ENCODE assay signal across 1 mouse cellular context in the genomic region with DNA sequence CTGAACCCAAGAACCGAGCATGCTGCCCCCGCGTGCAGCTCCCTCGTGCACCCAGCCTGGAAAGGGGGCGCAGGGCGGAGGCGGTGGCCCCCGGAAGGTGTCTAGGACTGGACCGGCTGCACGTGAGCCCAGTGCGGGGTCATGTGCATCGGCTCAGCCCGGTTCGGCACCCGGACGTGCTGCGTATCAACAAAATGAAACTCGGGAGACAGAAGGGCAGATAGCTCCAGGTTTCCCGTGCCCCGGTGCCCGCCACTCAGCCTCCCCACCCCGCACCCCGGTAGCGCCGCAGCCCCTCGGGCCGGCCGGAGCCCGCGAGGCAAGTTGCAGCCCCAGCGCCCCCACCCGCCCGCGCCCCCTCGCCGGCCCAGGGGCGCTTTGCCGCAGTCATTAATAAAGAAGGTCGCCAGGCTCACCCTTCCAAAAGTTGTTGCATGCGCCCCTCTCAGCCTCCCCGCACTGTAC.
TF ChIP-seq lines count a peak whose summit lies in the region.

No protein-coding gene starts in this region.

TF ChIP-seq in myocyte, 11 proteins besides CTCF, POLR2A, EP300 and RAD21 (continued from another document):
- TF ChIP-seq SRF (IDR thresholded peaks at IDR 0.05; ENCODE audit: control insufficient read depth, insufficient read length, low read depth) (no peak), E2F4 (IDR thresholded peaks at IDR 0.05; ENCODE audit: insufficient read depth) (no peak), REST (IDR thresholded peaks at IDR 0.05; ENCODE audit: insufficient read depth, insufficient read length) (no peak)
